Mouse (Mus musculus) testis, adult 2 months (tissue): ENCODE data around the gene Megf9. TPM values are rescaled to one million over a fixed set of nuclear protein-coding genes. Genes with fewer than 3 reads are reported as not detected.

Source experiments
- H3K27ac ChIP-seq: fragments of 200-500 bp; 2 replicates; pipeline ENCODE4 v1.5.1; 2012; ENCODE audit warnings: low read depth, low read length; ENCODE audit not compliant: control insufficient read depth, insufficient read depth
- H3K27me3 ChIP-seq: fragments of 200-500 bp; 2 replicates; pipeline ENCODE4 v1.6.1; 2012; ENCODE audit warnings: mild to moderate bottlenecking, low read length, moderate library complexity; ENCODE audit not compliant: control insufficient read depth, insufficient read depth
- H3K36me3 ChIP-seq: fragments of 200-500 bp; 2 replicates; pipeline ENCODE4 v1.6.1; 2012; ENCODE audit warnings: mild to moderate bottlenecking, low read length; ENCODE audit not compliant: control insufficient read depth, insufficient read depth
- H3K4me1 ChIP-seq: fragments of 200-500 bp; 2 replicates; pipeline ENCODE4 v1.6.1; 2012; ENCODE audit warnings: low read length; ENCODE audit not compliant: control insufficient read depth, insufficient read depth
- H3K4me3 ChIP-seq: fragments of 200-500 bp; 2 replicates; pipeline ENCODE4 v1.5.1; 2012; ENCODE audit warnings: low read depth, mild to moderate bottlenecking, low read length, moderate library complexity, mixed read lengths; ENCODE audit not compliant: control insufficient read depth
- CTCF ChIP-seq: fragments of 200-500 bp; IDR thresholded peaks from 2 replicates; pipeline ENCODE4 v1.5.1; 2012; ENCODE audit warnings: low read depth, mild to moderate bottlenecking, inconsistent platforms, low read length, moderate library complexity; ENCODE audit not compliant: control insufficient read depth, insufficient read depth, insufficient replicate concordance
- POLR2A ChIP-seq: fragments of 200-500 bp; IDR thresholded peaks from 2 replicates; pipeline ENCODE4 v1.6.1; 2012; ENCODE audit warnings: low read depth, mild to moderate bottlenecking, inconsistent platforms, low read length, moderate library complexity; ENCODE audit not compliant: control insufficient read depth
- polyA plus RNA-seq: library from polyadenylated mRNA; depleted of rRNA; stranded (reverse); fragments of >200 nt; gene quantifications from 2 replicates; pipeline ENCODE4 v1.2.3, GENCODE M21; 2012

Megf9 gene
- polyA plus RNA-seq, 1 experiment = 4.8 TPM

DNA sequence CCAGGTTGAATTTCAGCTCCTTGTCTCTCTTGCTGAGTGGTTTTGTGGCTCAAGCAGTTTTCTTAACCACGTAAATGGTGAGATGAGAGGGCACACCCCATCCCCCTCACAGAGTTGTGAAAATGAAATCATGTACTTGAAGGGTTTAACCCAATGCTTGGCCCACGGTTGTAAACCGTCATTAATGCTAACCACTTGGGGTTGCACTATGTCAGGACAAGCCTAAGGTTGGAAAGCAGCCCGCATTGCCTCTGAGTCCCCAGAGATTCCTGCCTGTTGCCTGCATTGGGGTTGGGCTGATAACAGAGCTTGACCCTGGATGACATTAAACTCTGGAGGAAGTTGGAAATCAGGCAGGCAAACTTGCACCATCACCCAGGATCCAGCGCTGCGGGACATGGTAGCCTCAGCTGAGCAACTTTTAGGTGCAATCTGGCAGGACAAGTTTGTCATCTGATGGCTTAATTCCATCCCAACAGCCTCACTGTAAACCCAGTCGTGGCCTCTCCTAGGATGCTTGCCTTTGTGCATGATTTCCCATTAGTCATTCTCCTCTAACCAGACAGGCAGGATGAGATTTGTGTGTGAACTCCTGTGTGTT is 1.0 kb upstream of the Megf9 start:
- Histone ChIP-seq H3K4me3 (peak overlapping the region; percentile 82), H3K27ac (peak overlapping the region; percentile 70), H3K4me1 (peaks cover 12% of the 10 kb centered on the region), H3K27me3 (no peaks in the 10 kb centered on the region), H3K36me3 (no peaks in the 10 kb centered on the region)
- no peak for TF ChIP-seq POLR2A
- TF ChIP-seq CTCF = no peak

GRCm38 (mm10) chr4:70535289-70535688 is 494 bp upstream of the Megf9 start:
- H3K27me3 ChIP-seq = no peaks in the 10 kb centered on the region
- TF ChIP-seq CTCF (no peak), POLR2A (no peak)
- H3K27ac ChIP-seq = peak overlapping the region; percentile 70
- H3K36me3 ChIP-seq = no peaks in the 10 kb centered on the region
- peaks cover 12% of the 10 kb centered on the region for H3K4me1 ChIP-seq
- H3K4me3 ChIP-seq = peak overlapping the region; percentile 82

GRCm38 (mm10) chr4:70534078-70534890 is 511 bp downstream of the Megf9 start:
- TF ChIP-seq CTCF (no peak), POLR2A (no peak)
- Histone ChIP-seq H3K36me3 (no peaks in the 10 kb centered on the region), H3K27me3 (no peaks in the 10 kb centered on the region), H3K4me3 (peak overlapping the region; percentile 82), H3K27ac (no peak overlapping the region; the same call in 1 of the 2 replicates), H3K4me1 (peaks cover 12% of the 10 kb centered on the region)

DNA sequence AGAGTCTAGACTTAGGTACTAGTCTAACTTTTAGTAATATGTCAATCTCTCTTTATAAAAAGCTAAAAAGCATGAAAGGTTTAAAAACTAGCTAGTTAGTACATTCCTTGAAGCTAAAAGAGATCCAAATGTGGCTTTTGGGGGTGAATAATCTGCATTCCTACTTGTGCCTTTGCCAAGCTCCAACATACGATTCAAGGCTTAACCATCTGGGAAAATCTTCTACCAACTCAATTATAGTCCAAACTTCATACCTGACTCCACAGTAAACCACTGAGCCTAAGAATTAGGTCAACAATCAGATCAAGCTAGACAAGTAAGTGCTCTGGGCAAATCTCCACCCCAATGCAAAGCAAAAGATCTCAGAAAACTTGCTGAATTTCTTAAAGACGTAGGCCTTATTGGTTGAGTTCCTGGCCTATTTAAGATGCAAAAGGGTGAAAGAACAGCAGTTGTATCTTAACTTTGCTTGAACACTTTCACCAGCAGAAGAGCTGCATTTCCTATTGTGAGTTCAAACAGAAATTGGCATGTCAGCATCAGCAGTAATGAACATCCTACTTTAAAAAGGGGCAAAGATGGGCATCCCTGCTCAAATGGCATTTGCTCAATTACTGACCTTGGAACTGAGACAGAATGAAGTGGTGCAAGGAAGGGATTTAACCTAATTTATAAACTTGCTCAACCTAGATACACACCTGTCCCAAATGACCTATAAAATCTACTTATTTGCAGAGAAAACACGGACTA is 1.6 kb downstream of the Megf9 start:
- Histone ChIP-seq H3K27ac (no peak overlapping the region), H3K4me1 (peaks cover 12% of the 10 kb centered on the region), H3K36me3 (no peaks in the 10 kb centered on the region), H3K27me3 (no peaks in the 10 kb centered on the region), H3K4me3 (peak overlapping the region; percentile 82; the same call in 1 of the 2 replicates)
- no peak for TF ChIP-seq POLR2A
- TF ChIP-seq CTCF = no peak

- peaks cover 11% of the 10 kb centered on the region for H3K4me1 ChIP-seq
- no peak overlapping the region for H3K4me3 ChIP-seq
- no peaks in the 10 kb centered on the region for H3K27me3 ChIP-seq
- no peaks in the 10 kb centered on the region for H3K36me3 ChIP-seq
- TF ChIP-seq CTCF (no peak), POLR2A (no peak)
- no peak overlapping the region for H3K27ac ChIP-seq
Observed at GRCm38 (mm10) chr4:70531021-70531420, 3.8 kb downstream of the Megf9 start.

GRCm38 (mm10) chr4:70528622-70529021 is 6.2 kb downstream of the Megf9 start:
- no peaks in the 10 kb centered on the region for H3K36me3 ChIP-seq
- H3K27ac ChIP-seq = no peak overlapping the region
- no peaks in the 10 kb centered on the region for H3K4me1 ChIP-seq
- TF ChIP-seq POLR2A = no peak
- no peak for TF ChIP-seq CTCF
- H3K4me3 ChIP-seq = no peak overlapping the region
- no peaks in the 10 kb centered on the region for H3K27me3 ChIP-seq

DNA sequence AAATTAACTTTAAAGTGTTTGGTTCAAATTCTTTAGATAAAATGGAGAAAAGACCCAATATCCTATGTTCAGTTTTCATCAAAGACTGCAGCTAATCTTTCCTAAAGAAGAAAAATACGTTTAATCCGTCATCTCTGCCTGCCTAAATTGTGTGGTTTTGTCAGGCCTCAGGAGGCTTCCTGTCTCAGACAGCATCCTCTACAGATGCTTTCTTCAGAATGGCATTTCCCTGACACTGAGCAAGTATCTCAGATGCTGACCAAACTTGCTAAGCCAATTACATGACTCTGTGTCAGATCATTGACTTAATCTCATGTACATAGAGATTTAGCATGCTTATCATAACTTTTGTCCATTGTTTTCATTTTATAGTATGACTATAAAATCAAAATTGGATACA is 11.4 kb downstream of the Megf9 start:
- no peak overlapping the region for H3K27ac ChIP-seq
- H3K4me3 ChIP-seq = no peak overlapping the region
- TF ChIP-seq CTCF (no peak), POLR2A (no peak)
- no peaks in the 10 kb centered on the region for H3K36me3 ChIP-seq
- H3K27me3 ChIP-seq = no peaks in the 10 kb centered on the region
- H3K4me1 ChIP-seq = no peaks in the 10 kb centered on the region
